Mouse (Mus musculus) layer of hippocampus, adult 2 months (tissue): Measurements from ENCODE around the gene Vmn1r46. TPM values are rescaled to one million over a fixed set of nuclear protein-coding genes. Genes with fewer than 3 reads are reported as not detected.
"Not testable (repeated sequence)": the region's sequence is repeated elsewhere in the genome, so short reads cannot be mapped to it uniquely, and the experiment has no call there.

ENCODE experiments used
- DNase-seq, 2 experiments: peaks; one replicate each; pipeline ENCODE4 v3.0.0; 2022; ENCODE audit warnings: low spot score in 2 of 2
- H3K27ac ChIP-seq: fragments of 200-600 bp; 2 replicates; pipeline ENCODE4 v1.8.1; 2022
- H3K4me3 ChIP-seq: fragments of 200-600 bp; 2 replicates; pipeline ENCODE4 v1.8.1; 2022; ENCODE audit warnings: mild to moderate bottlenecking
- CTCF ChIP-seq: fragments of 200-600 bp; conservative IDR thresholded peaks from 2 replicates; pipeline ENCODE4 v1.8.1; 2022; ENCODE audit warnings: antibody characterized with exemption, mild to moderate bottlenecking, moderate library complexity
- long read RNA-seq, 2 experiments: library from polyadenylated mRNA; stranded (forward); transcript quantifications; one replicate each; pipeline ENCODE4 v2.0.0; 2021; ENCODE audit warnings: borderline mapping rate in 2 of 2
- total RNA-seq, 2 experiments: library from RNA; stranded (reverse); gene quantifications; 2 replicates each; pipeline ENCODE4 v1.2.3; 2021

Vmn1r46 gene
- not detected for total RNA-seq
- long read RNA-seq, experiment 1 = 0 reads
- long read RNA-seq, experiment 2 = 0 reads

GRCm38 (mm10) chr6:89969013-89969412 lies at the start of gene Vmn1r46:
TSS of gene Vmn1r46 (plus strand) at chr6:89969313.
- Histone ChIP-seq H3K27ac (no peak within 1 kb of the TSS), H3K4me3 (no peak within 1 kb of the TSS)
- no peak for TF ChIP-seq CTCF
- DNase-seq = no peak

- not testable (repeated sequence) for DNase-seq, H3K4me3 ChIP-seq
Observed at GRCm38 (mm10) chr6:89940498-89940897, 28.6 kb upstream of the Vmn1r46 start, which contains the start of gene Vmn1r45. TSS of gene Vmn1r45 (minus strand) at chr6:89940598.

GRCm38 (mm10) chr6:89940926-89941325 lies 28.2 kb upstream of the Vmn1r46 start:
- no peak for DNase-seq
- Histone ChIP-seq H3K4me3 (no peak overlapping the region), H3K27ac (no peak overlapping the region)
- TF ChIP-seq CTCF = no peak

More at GRCm38 (mm10) chr6:89940498-89940897, 28.6 kb upstream of the Vmn1r46 start, which contains the start of gene Vmn1r45:
- H3K27ac ChIP-seq = not testable (repeated sequence)

- no peak for TF ChIP-seq CTCF
- no peak overlapping the region for H3K4me3 ChIP-seq
- no peak for DNase-seq
- H3K27ac ChIP-seq = no peak overlapping the region
Observed at GRCm38 (mm10) chr6:89953556-89953955, 15.6 kb upstream of the Vmn1r46 start.

GRCm38 (mm10) chr6:89966341-89966740 lies 2.8 kb upstream of the Vmn1r46 start:
- no peak for TF ChIP-seq CTCF
- DNase-seq = no peak
- H3K4me3 ChIP-seq = no peak overlapping the region
- H3K27ac ChIP-seq = no peak overlapping the region

- Histone ChIP-seq H3K27ac (no peak overlapping the region), H3K4me3 (no peak overlapping the region)
- TF ChIP-seq CTCF = peak; percentile 38
- DNase-seq = no peak
Observed at GRCm38 (mm10) chr6:89985989-89986388, 16.9 kb downstream of the Vmn1r46 start.

GRCm38 (mm10) chr6:90015847-90016246 lies 46.7 kb downstream of the Vmn1r46 start, which contains the start of gene Vmn1r47:
TSS of gene Vmn1r47 (plus strand) at chr6:90016147.
- not testable (repeated sequence) for H3K4me3 ChIP-seq, DNase-seq, H3K27ac ChIP-seq

Other genes starting within 250 kb of the Vmn1r46 start
- not detected for gene Vmn1r41, start 228.5 kb upstream of the Vmn1r46 start, total RNA-seq
- not detected for gene Vmn1r42, start 92.9 kb upstream of the Vmn1r46 start, total RNA-seq
- gene Vmn1r43, start 92.9 kb upstream of the Vmn1r46 start, total RNA-seq = not detected
- not detected for gene Vmn1r44, start 85.7 kb upstream of the Vmn1r46 start, total RNA-seq
- gene Vmn1r45, start 28.7 kb upstream of the Vmn1r46 start, total RNA-seq = not detected
- not detected for gene Vmn1r47, start 46.8 kb downstream of the Vmn1r46 start, total RNA-seq
- gene Vmn1r48, start 67.5 kb downstream of the Vmn1r46 start, total RNA-seq = not detected
- not detected for gene Vmn1r49, start 109.2 kb downstream of the Vmn1r46 start, total RNA-seq
- gene Vmn1r50, start 132.1 kb downstream of the Vmn1r46 start, total RNA-seq = not detected
- gene Vmn1r51, start 153.3 kb downstream of the Vmn1r46 start, total RNA-seq = not detected
- not detected for gene Vmn1r52, start 205.5 kb downstream of the Vmn1r46 start, total RNA-seq
- not detected for gene V1ra8, start 233.5 kb downstream of the Vmn1r46 start, total RNA-seq